Mouse (Mus musculus) monocyte, adult 5-6 weeks (primary cell): ENCODE results near the gene Ehhadh. TPM values are rescaled to one million over a fixed set of nuclear protein-coding genes. Genes with fewer than 3 reads are reported as not detected.
A peak's percentile ranks its signal among the peaks of the same experiment; 100 is the strongest.
"Not testable (repeated sequence)": the region's sequence is repeated elsewhere in the genome, so short reads cannot be mapped to it uniquely, and the experiment has no call there.

Experiments used
- ATAC-seq: fragments of 153-309, 156-312 bp; replicated peaks from 2 replicates; pipeline ENCODE4 v1.8.0; 2017; ENCODE audit warnings: mild to moderate bottlenecking; ENCODE audit not compliant: low TSS enrichment, insufficient number of reproducible peaks, severe bottlenecking, poor library complexity, low FRiP score
- total RNA-seq: library from RNA; stranded (forward); fragments of 200-1000, 200-491, 200-594 nt; gene quantifications from 3 replicates; pipeline ENCODE4 v1.2.3, GENCODE M21; 2017

The Ehhadh gene
- 1.8 to 3.1 TPM (median 2.7 TPM) in 3 replicates for total RNA-seq

DNA sequence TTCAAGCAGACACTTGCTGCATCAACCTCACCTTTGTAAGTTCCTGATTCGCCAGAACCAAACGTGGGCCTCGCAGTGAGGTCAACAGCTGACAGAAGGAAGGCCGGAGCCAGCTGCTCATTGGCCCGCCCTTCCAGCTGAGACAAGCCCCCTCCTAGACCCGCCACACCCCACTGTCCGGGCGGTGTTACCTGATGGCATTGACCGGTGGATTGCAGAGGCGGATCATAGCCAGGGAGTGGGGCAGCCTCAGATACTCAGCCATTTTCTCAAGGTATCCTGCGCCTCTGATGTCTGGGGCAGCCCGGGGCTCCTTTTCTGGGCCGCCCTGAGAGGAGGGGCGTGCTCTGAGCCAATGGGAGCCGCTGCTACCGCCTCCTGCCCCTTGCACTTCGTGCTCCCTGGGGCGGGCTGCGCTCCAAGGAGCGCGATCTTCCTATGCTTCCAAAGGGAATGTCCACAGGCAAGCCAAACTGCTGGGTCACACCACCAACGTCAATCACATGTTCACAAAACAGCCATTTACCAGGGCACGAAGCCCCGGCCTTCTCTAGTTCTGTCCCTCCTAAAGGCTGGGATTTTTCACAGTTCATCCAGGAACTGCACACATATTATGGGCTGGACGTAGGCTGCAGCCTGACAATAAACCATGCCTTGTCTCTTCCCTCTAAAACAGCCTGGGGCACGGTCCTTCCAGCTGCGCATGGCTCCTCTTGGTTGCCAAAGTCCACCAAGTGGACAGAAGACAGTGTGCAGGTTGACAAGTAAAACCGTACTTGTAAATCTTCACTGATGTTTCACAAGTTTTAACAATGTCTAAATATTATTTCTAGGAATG, at the start of gene Ehhadh:
Gene Ehhadh (minus strand): TSS at position 292 of the 838 bp plus-strand sequence.
- peak; percentile 38; the same call in 1 of the 2 replicates for ATAC-seq

GRCm38 (mm10) chr16:21836311-21837072, 48.9 kb upstream of the Ehhadh start:
- no peak for ATAC-seq

DNA sequence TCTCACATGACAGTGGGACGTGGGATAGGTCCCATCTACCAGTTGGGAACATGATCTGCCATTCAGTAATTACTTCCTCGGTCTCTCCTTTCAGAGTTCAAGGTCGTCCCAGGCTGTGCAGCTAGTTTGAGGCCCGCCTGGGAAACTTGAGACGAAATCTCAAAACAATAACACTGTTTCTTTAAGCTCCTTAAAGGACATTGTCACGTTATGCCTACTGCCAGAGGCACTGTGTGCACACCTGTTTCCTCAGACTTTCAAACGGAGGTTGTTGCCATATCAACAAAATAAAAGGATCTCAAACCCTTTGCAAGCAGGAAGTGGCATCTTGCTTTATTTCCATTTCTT, 48.0 kb upstream of the Ehhadh start:
- ATAC-seq = no peak

DNA sequence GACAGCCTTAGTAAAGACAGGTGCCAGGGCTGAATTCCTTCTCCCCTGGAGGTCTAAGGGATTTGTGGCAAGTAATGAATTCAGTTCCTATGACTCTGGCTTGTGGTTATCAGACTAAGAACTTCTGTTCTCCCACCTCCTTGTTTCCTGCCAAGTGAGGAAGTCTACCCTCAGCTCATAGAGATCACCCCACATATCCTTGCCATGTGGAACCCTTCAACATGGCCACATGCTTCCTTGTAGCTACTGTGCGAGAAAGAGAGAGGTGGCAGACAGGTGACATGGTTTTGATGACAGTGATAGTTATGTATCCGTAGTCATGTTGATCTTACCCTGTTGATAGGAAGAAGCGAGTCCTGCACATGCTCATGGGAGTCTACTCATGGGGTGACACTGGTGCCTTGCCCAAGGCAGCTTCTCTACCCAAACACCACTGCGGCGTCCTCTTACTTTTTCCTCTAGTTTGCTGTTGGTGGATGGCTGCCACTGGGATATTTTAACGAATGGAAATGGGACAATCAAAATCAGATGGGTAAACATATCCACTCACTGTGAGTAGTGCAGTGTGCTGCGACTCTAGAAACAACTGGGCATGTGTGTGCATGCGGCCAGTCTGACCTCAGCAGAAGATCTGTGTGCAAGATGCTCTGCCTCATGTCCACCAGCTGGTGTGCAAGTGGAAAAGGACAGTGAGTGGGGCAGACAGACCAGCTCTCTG, 47.4 kb upstream of the Ehhadh start:
- ATAC-seq = no peak

DNA sequence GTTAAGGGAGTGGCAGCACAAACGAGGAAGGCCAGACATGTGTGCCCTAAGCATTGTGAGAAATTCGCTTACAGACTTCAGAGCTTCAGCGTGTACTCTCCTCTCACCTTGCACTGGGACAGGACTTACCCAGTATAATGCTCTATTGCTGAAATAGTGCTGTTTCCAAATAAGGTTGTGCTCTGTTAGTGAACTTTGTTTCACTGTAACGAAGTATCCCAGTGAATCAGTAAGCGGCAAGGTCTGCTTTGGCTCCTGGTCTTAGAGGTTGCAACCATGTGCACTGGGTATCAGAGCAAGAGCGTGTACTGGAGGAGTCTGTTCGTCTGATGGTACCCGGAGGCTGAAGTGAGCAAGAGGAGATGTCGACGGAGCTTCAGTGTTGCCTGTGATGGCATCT, 46.4 kb upstream of the Ehhadh start:
- ATAC-seq = no peak

DNA sequence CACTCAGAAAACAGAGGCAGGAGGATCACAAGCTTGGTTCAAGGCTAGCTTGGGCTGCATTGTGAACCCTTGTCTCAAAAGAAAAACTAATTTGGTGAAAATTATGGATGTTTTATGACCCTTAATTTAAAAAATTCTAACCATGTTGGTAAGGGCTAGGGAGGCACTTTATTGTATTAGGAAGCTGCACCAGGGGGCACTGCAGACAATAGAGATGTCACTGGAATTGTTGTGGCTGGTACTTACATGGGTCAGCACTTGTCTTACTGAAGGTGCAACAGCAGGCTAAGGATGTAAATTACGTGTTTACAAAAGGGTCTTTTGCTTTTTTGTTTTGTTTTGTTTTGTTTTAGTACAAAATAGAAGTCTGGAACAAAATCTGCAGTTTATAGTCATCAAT, 45.9 kb upstream of the Ehhadh start:
- ATAC-seq = no peak

DNA sequence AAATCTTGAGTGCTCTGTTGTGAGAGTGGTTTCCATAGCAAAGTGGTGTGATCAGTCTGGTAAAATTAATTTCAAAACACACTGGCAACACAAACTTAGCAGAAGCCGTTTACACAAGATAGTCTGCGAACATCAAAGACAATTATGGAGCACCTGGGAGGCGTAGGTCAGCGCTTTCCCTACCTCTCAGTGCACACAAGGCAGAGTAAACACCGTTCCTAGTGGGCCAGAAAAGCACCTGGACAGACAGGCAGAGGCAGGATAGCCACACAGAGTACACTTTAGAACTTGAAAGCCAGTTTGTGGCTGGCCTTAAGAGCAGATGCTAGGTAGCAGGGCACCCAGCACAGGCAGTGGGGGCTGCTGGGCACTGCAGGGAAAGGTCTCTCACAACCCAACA, 44.2 kb upstream of the Ehhadh start:
- no peak for ATAC-seq

GRCm38 (mm10) chr16:21830784-21831183, 43.2 kb upstream of the Ehhadh start:
- ATAC-seq = no peak

- ATAC-seq = no peak
Measured at GRCm38 (mm10) chr16:21829711-21830110, 42.1 kb upstream of the Ehhadh start.

GRCm38 (mm10) chr16:21827581-21827980, 40.0 kb upstream of the Ehhadh start:
- no peak for ATAC-seq

GRCm38 (mm10) chr16:21827153-21827552, 39.5 kb upstream of the Ehhadh start:
- no peak for ATAC-seq

GRCm38 (mm10) chr16:21825612-21826031, 38.0 kb upstream of the Ehhadh start:
- ATAC-seq = no peak

DNA sequence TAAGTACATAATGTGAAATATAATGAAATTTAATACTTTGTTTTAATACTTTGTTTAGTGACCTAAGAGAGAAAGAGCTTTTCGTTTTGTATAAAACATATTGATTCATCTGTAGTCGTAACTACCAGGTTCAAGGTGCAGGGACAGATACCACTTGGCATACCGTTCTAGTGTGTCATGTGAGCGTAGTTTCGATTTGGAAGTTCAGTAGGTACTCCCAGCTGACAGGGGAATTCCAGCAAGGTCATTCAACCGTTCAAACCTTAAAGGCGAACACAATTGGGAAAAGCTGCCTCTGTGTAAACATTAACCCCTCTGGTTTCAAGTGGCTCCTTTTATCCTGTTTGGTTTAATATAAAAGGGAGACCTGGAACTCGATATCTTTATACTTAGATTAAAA, 31.0 kb upstream of the Ehhadh start:
- ATAC-seq = no peak

- ATAC-seq = no peak
Measured at GRCm38 (mm10) chr16:21818132-21818531, 30.5 kb upstream of the Ehhadh start.

GRCm38 (mm10) chr16:21815669-21816010, 28.0 kb upstream of the Ehhadh start:
- ATAC-seq = no peak

DNA sequence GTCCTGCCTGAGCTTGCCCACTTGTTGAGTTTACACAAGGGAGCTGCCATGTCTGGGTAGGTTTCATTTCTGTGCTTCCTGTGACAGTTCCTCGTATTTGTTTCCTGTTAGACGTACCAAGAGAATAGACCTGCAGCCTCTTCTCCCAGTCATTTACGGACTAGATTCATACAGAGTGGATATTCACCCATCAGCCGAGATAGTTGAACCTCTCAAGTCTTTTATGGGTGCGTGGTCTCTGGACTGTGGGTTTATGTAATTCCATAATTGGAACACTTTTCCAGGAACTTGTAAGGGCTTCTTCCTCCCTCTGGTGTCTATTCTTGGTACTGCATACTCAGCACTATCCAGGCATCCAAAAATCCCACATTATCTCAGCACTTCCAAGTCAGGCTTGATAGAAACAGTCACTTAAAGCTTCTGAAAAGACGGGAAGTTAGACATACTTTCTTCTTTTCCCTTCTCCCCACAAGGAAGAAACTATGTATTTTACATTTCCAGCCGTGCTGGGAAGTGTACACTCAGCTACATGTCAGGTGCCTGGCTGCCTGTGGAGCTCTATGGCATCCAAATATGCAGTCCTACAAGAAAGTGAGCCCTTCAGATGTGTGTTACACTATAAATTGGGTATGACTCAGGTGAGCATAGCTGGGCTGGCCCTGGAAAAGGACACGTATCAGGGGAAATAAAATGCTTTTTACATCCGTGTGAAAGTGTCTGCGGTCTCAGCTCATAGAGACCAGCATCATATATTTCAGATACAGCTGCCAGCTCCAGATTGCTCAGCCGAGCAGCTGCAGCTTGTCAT, 27.5 kb upstream of the Ehhadh start:
- ATAC-seq = no peak

DNA sequence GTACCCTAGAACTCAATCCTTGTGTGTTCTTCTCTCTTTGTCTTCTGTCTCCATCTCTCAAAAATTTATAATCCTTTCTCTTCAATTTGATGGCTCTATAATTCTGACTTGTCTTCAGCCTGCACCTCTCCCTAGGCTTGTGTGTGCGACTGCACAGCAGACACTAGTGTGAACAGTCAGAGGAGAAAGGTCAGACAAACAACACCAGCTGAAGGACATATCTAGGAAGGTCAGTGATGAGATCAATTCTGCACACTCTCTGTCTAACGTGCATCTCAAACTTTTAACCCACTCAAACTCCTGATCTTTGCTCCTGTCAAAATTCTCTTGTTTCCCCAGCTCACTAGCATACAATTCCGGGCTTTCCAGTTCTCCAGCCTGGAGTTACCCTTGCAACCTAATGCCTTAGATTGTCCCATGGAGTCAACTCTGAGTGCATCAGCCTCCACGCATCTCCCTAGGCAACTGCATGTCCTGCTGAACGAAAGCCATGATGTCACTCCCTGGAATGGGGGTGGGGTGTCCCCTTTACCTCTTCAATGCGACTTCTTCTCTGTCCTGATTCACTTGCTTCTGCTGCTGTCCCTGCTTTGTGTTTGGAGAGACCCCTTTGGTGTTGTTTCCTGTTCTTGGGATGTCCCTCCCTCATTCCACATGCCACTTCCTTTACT, 25.7 kb upstream of the Ehhadh start:
- no peak for ATAC-seq

DNA sequence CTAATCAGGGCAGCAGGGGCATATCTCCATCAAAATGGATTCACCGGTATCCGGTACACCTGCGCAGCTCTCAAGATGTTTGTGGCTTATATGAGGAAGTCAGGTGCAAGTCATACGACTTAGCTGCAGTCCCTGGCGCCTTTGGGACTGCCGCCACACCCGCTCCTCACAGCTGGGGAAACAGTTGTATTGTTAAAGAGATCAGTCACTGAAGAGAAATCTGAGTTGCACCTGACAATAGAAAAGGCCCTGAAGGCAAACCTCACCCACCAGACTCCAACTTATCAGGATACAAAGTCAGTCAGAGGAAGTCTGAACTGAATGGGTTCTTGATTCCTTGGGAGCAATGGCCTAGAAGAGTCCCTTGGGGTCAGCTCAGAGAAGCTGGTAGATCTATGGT, 20.2 kb upstream of the Ehhadh start:
- not testable (repeated sequence) for ATAC-seq
